Mouse (Mus musculus) ovary, adult 2 months (tissue): ENCODE measurements around the gene Hist1h2bg. TPM values are rescaled to one million over a fixed set of nuclear protein-coding genes. Genes with fewer than 3 reads are reported as not detected.

Experiments
- polyA plus RNA-seq: library from polyadenylated mRNA; depleted of rRNA; stranded (reverse); fragments of >200 nt; gene quantifications from 2 replicates; pipeline ENCODE4 v1.2.3, GENCODE M21; 2012; rRNA removed

Gene Hist1h2bg
- polyA plus RNA-seq, 1 experiment = 52.2 TPM

Other genes with a start within 250 kb of the Hist1h2bg start
- 0.86 and 1.1 TPM in 2 replicates for gene Zfp322a, start 202.2 kb upstream of the Hist1h2bg start, polyA plus RNA-seq
- gene Abt1, start 147.5 kb upstream of the Hist1h2bg start, polyA plus RNA-seq = 2.5 and 3.4 TPM in 2 replicates
- 0.05 TPM in 1 of 2 replicates, not detected in the other for gene Btn1a1, start 105.5 kb upstream of the Hist1h2bg start, polyA plus RNA-seq
- not detected in 2 replicates for gene Btn2a2, start 82.5 kb upstream of the Hist1h2bg start, polyA plus RNA-seq
- 61.1 and 64.4 TPM in 2 replicates for gene Hist1h4h, start 40.3 kb upstream of the Hist1h2bg start, polyA plus RNA-seq
- 294 and 1,013 TPM in 2 replicates for gene Hist1h2af, start 37.5 kb upstream of the Hist1h2bg start, polyA plus RNA-seq
- gene Hist1h3g, start 36.0 kb upstream of the Hist1h2bg start, polyA plus RNA-seq = 48.3 and 64.0 TPM in 2 replicates
- 5.4 and 6.9 TPM in 2 replicates for gene Hist1h2bh, start 28.0 kb upstream of the Hist1h2bg start, polyA plus RNA-seq
- gene Hist1h3f, start 27.3 kb upstream of the Hist1h2bg start, polyA plus RNA-seq = 11.5 and 15.6 TPM in 2 replicates
- gene Hist1h4f, start 19.7 kb upstream of the Hist1h2bg start, polyA plus RNA-seq = 11.2 and 13.2 TPM in 2 replicates
- 0.21 and 0.27 TPM in 2 replicates for gene Hist1h1d, start 18.1 kb upstream of the Hist1h2bg start, polyA plus RNA-seq
- 47.5 and 78.7 TPM in 2 replicates for gene Hist1h3e, start 9.0 kb upstream of the Hist1h2bg start, polyA plus RNA-seq
- 24.2 and 35.8 TPM in 2 replicates for gene Hist1h2ae, start 176 bp upstream of the Hist1h2bg start, polyA plus RNA-seq
- 15.9 and 25.7 TPM in 2 replicates for gene Hist1h2bf, start 2.8 kb downstream of the Hist1h2bg start, polyA plus RNA-seq
- gene Hist1h2ad, start 3.0 kb downstream of the Hist1h2bg start, polyA plus RNA-seq = 17.3 and 24.2 TPM in 2 replicates
- gene Hist1h3d, start 4.4 kb downstream of the Hist1h2bg start, polyA plus RNA-seq = 18.4 and 28.3 TPM in 2 replicates
- 10.1 and 14.2 TPM in 2 replicates for gene Hist1h4d, start 10.2 kb downstream of the Hist1h2bg start, polyA plus RNA-seq
- gene Hist1h2be, start 49.7 kb downstream of the Hist1h2bg start, polyA plus RNA-seq = 2.6 and 3.4 TPM in 2 replicates
- gene Hist1h1e, start 51.2 kb downstream of the Hist1h2bg start, polyA plus RNA-seq = 2.3 and 2.7 TPM in 2 replicates
- gene Hist1h2ac, start 112.6 kb downstream of the Hist1h2bg start, polyA plus RNA-seq = 2.6 and 3.1 TPM in 2 replicates
- gene Hist1h2bc, start 112.8 kb downstream of the Hist1h2bg start, polyA plus RNA-seq = 251 and 289 TPM in 2 replicates
- gene Hist1h1t, start 124.4 kb downstream of the Hist1h2bg start, polyA plus RNA-seq = not detected in 2 replicates
- 9.0 and 13.0 TPM in 2 replicates for gene Hist1h4c, start 127.1 kb downstream of the Hist1h2bg start, polyA plus RNA-seq
- gene Hfe, start 139.5 kb downstream of the Hist1h2bg start, polyA plus RNA-seq = 11.5 and 18.9 TPM in 2 replicates
- gene Hist1h1c, start 167.4 kb downstream of the Hist1h2bg start, polyA plus RNA-seq = 35.1 and 42.3 TPM in 2 replicates
- gene Hist1h3c, start 174.2 kb downstream of the Hist1h2bg start, polyA plus RNA-seq = 43.8 and 64.9 TPM in 2 replicates
- gene Hist1h2bb, start 175.3 kb downstream of the Hist1h2bg start, polyA plus RNA-seq = 18.2 and 27.3 TPM in 2 replicates
- 36.8 and 63.0 TPM in 2 replicates for gene Hist1h2ab, start 179.7 kb downstream of the Hist1h2bg start, polyA plus RNA-seq
- gene Hist1h3b, start 180.9 kb downstream of the Hist1h2bg start, polyA plus RNA-seq = 36.8 and 58.4 TPM in 2 replicates
- 6.5 and 10.1 TPM in 2 replicates for gene Hist1h4b, start 185.6 kb downstream of the Hist1h2bg start, polyA plus RNA-seq
- gene Hist1h4a, start 189.8 kb downstream of the Hist1h2bg start, polyA plus RNA-seq = 17.5 and 20.9 TPM in 2 replicates
- 37.1 and 48.7 TPM in 2 replicates for gene Hist1h3a, start 191.0 kb downstream of the Hist1h2bg start, polyA plus RNA-seq
- gene Hist1h1a, start 192.3 kb downstream of the Hist1h2bg start, polyA plus RNA-seq = 0.79 and 1.0 TPM in 2 replicates
- gene Trim38, start 198.5 kb downstream of the Hist1h2bg start, polyA plus RNA-seq = 0.09 TPM in 1 of 2 replicates, not detected in the other
- 0.09 TPM in 1 of 2 replicates, not detected in the other for gene Slc17a2, start 235.6 kb downstream of the Hist1h2bg start, polyA plus RNA-seq